Mouse (Mus musculus) MEL (cell line): ENCODE data around the gene Washc3.

Source experiments
- CTCF ChIP-seq, 3 experiments: IDR thresholded peaks in 2 of 3; conservative IDR thresholded peaks in 1 of 3; 2 replicates each; pipeline ENCODE4 v1.5.1; 2011 to 2012; ENCODE audit warnings: low read length in 3 of 3, low read depth in 2 of 3, mild to moderate bottlenecking in 2 of 3, improper control_type of control experiment in 1 of 3, inconsistent platforms in 1 of 3, mixed read lengths in 1 of 3, moderate library complexity in 1 of 3; ENCODE audit not compliant: control insufficient read depth in 1 of 3, insufficient read depth in 1 of 3, poor library complexity in 1 of 3, severe bottlenecking in 1 of 3
- EP300 ChIP-seq, 2 experiments: IDR thresholded peaks; 2 replicates each; pipeline ENCODE4 v1.6.1; 2011; ENCODE audit warnings: improper control_type of control experiment in 2 of 2, low read length in 2 of 2, low read depth in 1 of 2, mild to moderate bottlenecking in 1 of 2
- KAT2A ChIP-seq: conservative IDR thresholded peaks from 2 replicates; pipeline ENCODE4 v1.6.1; 2012; ENCODE audit warnings: low read depth, low read length, improper control_type of control experiment, inconsistent platforms
- MAX ChIP-seq: IDR thresholded peaks from 2 replicates; pipeline ENCODE4 v1.6.1; 2011; ENCODE audit warnings: low read length, improper control_type of control experiment
- NELFE ChIP-seq: IDR thresholded peaks from 2 replicates; pipeline ENCODE4 v1.6.1; 2011; ENCODE audit warnings: low read depth, low read length, improper control_type of control experiment
- POLR2A ChIP-seq, 2 experiments: IDR thresholded peaks; 2 replicates each; pipeline ENCODE4 v1.6.1; 2011 to 2012; ENCODE audit warnings: low read length in 2 of 2, mild to moderate bottlenecking in 2 of 2, control low read depth in 1 of 2, improper control_type of control experiment in 1 of 2, low read depth in 1 of 2, moderate library complexity in 1 of 2; ENCODE audit not compliant: control insufficient read depth in 1 of 2, insufficient read depth in 1 of 2, poor library complexity in 1 of 2
- POLR2AphosphoS2 ChIP-seq: IDR thresholded peaks from 2 replicates; pipeline ENCODE4 v1.6.1; 2011; ENCODE audit warnings: low read length, improper control_type of control experiment
- RCOR1 ChIP-seq: IDR thresholded peaks from 2 replicates; pipeline ENCODE4 v1.6.1; 2012; ENCODE audit warnings: low read depth, mild to moderate bottlenecking, inconsistent platforms, low read length, improper control_type of control experiment
- SIN3A ChIP-seq: IDR thresholded peaks from 2 replicates; pipeline ENCODE4 v1.6.1; 2012; ENCODE audit warnings: low read length, improper control_type of control experiment, inconsistent platforms
- TCF12 ChIP-seq: IDR thresholded peaks from 2 replicates; pipeline ENCODE4 v1.6.1; 2014; ENCODE audit warnings: low read depth, mild to moderate bottlenecking, inconsistent platforms, low read length, improper control_type of control experiment, moderate library complexity
- USF2 ChIP-seq, 2 experiments: IDR thresholded peaks; 2 replicates each; pipeline ENCODE4 v1.6.1; 2011 to 2012; ENCODE audit warnings: improper control_type of control experiment in 2 of 2, low read length in 2 of 2, borderline replicate concordance in 1 of 2, inconsistent platforms in 1 of 2, low read depth in 1 of 2, mild to moderate bottlenecking in 1 of 2; ENCODE audit not compliant: insufficient read depth in 1 of 2
- ZNF384 ChIP-seq: IDR thresholded peaks from 2 replicates; pipeline ENCODE4 v1.6.1; 2012; ENCODE audit warnings: low read depth, mild to moderate bottlenecking, inconsistent platforms, low read length, improper control_type of control experiment

- TF ChIP-seq POLR2AphosphoS2: no peak
- no peak for TF ChIP-seq SIN3A
- TF ChIP-seq USF2 (IDR thresholded peaks at IDR 0.05; ENCODE audit: borderline replicate concordance in 1 of 2, insufficient read depth in 1 of 2, low read depth in 1 of 2, low read length in 2 of 2): no peak
- TF ChIP-seq EP300 (IDR thresholded peaks at IDR 0.05; ENCODE audit: low read depth in 1 of 2, low read length in 2 of 2): no peak
- TF ChIP-seq ZNF384: no peak
- TF ChIP-seq POLR2A (IDR thresholded peaks at IDR 0.05; ENCODE audit: control insufficient read depth in 1 of 2, insufficient read depth in 1 of 2, low read depth in 1 of 2, low read length in 2 of 2, poor library complexity in 1 of 2): no peak
- TF ChIP-seq MAX: no peak
- no peak for TF ChIP-seq CTCF (IDR thresholded peaks at IDR 0.05 in 2 of 3, conservative IDR thresholded peaks at IDR 0.05 in 1 of 3; ENCODE audit: control insufficient read depth in 1 of 3, insufficient read depth in 1 of 3, low read depth in 2 of 3, low read length in 3 of 3, poor library complexity in 1 of 3, severe bottlenecking in 1 of 3)
- TF ChIP-seq NELFE: no peak
- no peak for TF ChIP-seq TCF12
- TF ChIP-seq KAT2A: no peak
- TF ChIP-seq RCOR1: no peak
Measured at GRCm38 (mm10) chr10:88244681-88245080, 43.8 kb downstream of the Washc3 start.
